Mouse (Mus musculus) erythroid progenitor cell, adult 5-6 weeks (primary cell): ENCODE data around the gene Dnali1. TPM values are rescaled to one million over a fixed set of nuclear protein-coding genes. Genes with fewer than 3 reads are reported as not detected.

Experiments used
- ATAC-seq: replicated peaks from 2 replicates; pipeline ENCODE4 v1.8.0; 2016; ENCODE audit warnings: moderate number of reproducible peaks, mild to moderate bottlenecking, moderate TSS enrichment, inconsistent platforms; ENCODE audit not compliant: poor library complexity, low FRiP score, severe bottlenecking
- total RNA-seq, 2 experiments: library from RNA; stranded (forward) in 1 of 2; stranded (reverse) in 1 of 2; fragments of 150-400 nt in 1 of 2; fragments of 186-747, 209-891 nt in 1 of 2; gene quantifications; 2 replicates each; pipeline versions ENCODE4 v1.2.3 to v1.2.4; 2015 to 2017; ENCODE audit warnings: low replicate concordance in 2 of 2

The Dnali1 gene
- total RNA-seq, 2 experiments from 2014 or later, result not detected

GRCm38 (mm10) chr4:125044454-125044853 is 21.0 kb downstream of the Dnali1 start:
- ATAC-seq, result no peak

GRCm38 (mm10) chr4:125034341-125034740 is 31.2 kb downstream of the Dnali1 start:
- ATAC-seq, result no peak

GRCm38 (mm10) chr4:125029891-125030614 is 35.5 kb downstream of the Dnali1 start:
- peak; percentile 100 for ATAC-seq

- no peak for ATAC-seq
Measured at GRCm38 (mm10) chr4:125020780-125021538, 44.5 kb downstream of the Dnali1 start.

GRCm38 (mm10) chr4:125017431-125017830 is 48.1 kb downstream of the Dnali1 start:
- ATAC-seq, result no peak

DNA sequence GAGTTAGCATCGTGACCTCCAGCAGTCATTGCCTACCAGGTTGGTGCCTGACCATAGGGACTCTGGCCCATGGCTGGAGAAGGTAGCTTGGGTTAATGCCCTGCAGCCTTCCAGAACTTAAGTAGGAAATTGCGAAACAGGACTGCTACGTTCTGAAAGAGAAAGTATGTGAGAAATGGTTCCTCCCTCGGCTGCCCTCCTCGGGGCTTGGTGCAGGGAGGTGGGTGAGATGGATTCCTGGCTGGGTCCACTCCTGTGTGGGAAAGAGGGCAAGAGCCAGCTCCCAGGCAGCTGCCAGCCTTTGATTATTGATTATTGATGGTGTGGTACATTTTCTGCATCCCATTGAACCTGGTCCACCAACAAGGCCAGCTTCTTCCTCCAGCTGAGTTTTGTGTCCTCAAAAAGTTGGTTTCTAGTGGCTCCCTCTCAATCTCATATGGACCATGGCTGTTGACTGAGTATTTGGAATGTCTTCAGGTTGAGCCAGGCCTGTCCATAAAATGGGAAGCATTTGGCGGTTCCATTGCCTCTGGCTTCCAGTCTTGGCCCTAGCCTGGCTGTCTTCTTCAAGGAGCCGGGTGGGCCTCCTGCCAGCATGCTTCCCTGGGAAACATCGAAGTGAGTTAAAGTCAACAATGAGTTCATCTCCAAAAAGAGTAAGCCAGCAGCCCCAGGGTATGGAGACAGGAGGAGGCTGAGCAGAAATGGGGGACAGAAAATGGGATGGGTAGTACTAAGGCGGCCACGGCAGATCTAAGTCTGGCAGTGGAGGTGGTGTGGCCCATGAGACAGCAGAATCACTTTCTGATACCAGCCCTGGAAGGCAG is 49.5 kb downstream of the Dnali1 start, which contains the start of gene Gnl2:
Gnl2 (plus strand) TSS at position 780 of the 830 bp plus-strand sequence.
- no peak for ATAC-seq

- ATAC-seq, result no peak
Measured at GRCm38 (mm10) chr4:125008712-125009111, 56.8 kb downstream of the Dnali1 start.

GRCm38 (mm10) chr4:125008220-125008619 is 57.3 kb downstream of the Dnali1 start:
- ATAC-seq, result no peak

DNA sequence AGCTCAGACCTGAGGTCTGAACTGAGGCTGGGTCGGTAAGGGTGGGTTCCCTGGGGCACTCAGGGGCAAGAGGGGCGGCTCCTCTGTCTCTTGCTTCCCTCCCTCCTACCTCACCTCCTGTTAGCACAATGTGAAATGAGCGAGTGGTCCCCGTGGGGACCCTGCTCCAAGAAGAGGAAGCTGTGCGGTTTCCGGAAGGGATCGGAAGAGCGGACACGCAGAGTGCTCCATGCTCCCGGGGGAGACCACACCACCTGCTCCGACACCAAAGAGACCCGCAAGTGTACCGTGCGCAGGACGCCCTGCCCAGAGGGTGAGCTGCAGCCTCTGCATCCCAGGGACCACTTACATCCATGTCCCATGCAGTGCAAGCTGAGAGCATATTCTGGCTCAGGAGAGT is 58.0 kb downstream of the Dnali1 start:
- ATAC-seq, result no peak

Other genes with a start within 250 kb of the Dnali1 start
- gene Yrdc, start 215.0 kb downstream of the Dnali1 start, total RNA-seq (2015; ENCODE audit: low replicate concordance), result 4.2 and 46.1 TPM in 2 replicates
- 13.9 and 19.4 TPM in 2 replicates for gene Yrdc, start 215.0 kb downstream of the Dnali1 start, total RNA-seq (2017; ENCODE audit: low replicate concordance)
- 2.9 and 4.2 TPM in 2 replicates for gene 1110065P20Rik, start 214.5 kb downstream of the Dnali1 start, total RNA-seq (2015; ENCODE audit: low replicate concordance)
- 1.2 TPM in 1 of 2 replicates, not detected in the other for gene 1110065P20Rik, start 214.5 kb downstream of the Dnali1 start, total RNA-seq (2017; ENCODE audit: low replicate concordance)
- not detected in 2 replicates for gene Maneal, start 203.5 kb downstream of the Dnali1 start, total RNA-seq (2015; ENCODE audit: low replicate concordance)
- gene Maneal, start 203.5 kb downstream of the Dnali1 start, total RNA-seq (2017; ENCODE audit: low replicate concordance), result not detected in 2 replicates
- not detected in 2 replicates for gene Epha10, start 184.8 kb downstream of the Dnali1 start, total RNA-seq (2015; ENCODE audit: low replicate concordance)
- 0.13 TPM in 1 of 2 replicates, not detected in the other for gene Epha10, start 184.8 kb downstream of the Dnali1 start, total RNA-seq (2017; ENCODE audit: low replicate concordance)
- gene 9930104L06Rik, start 128.7 kb downstream of the Dnali1 start, total RNA-seq (2015; ENCODE audit: low replicate concordance), result 1.7 and 4.0 TPM in 2 replicates
- gene 9930104L06Rik, start 128.7 kb downstream of the Dnali1 start, total RNA-seq (2017; ENCODE audit: low replicate concordance), result 12.2 and 15.8 TPM in 2 replicates
- 272 and 278 TPM in 2 replicates for gene Cdca8, start 126.4 kb downstream of the Dnali1 start, total RNA-seq (2015; ENCODE audit: low replicate concordance)
- 294 and 381 TPM in 2 replicates for gene Cdca8, start 126.4 kb downstream of the Dnali1 start, total RNA-seq (2017; ENCODE audit: low replicate concordance)
- gene Rspo1, start 79.3 kb downstream of the Dnali1 start, total RNA-seq (2015; ENCODE audit: low replicate concordance), result 0.72 TPM in 1 of 2 replicates, not detected in the other
- not detected in 2 replicates for gene Rspo1, start 79.3 kb downstream of the Dnali1 start, total RNA-seq (2017; ENCODE audit: low replicate concordance)
- 12.3 and 25.6 TPM in 2 replicates for gene Gnl2, start 49.1 kb downstream of the Dnali1 start, total RNA-seq (2015; ENCODE audit: low replicate concordance)
- gene Gnl2, start 49.1 kb downstream of the Dnali1 start, total RNA-seq (2017; ENCODE audit: low replicate concordance), result 34.7 and 36.3 TPM in 2 replicates
- gene Snip1, start 969 bp upstream of the Dnali1 start, total RNA-seq (2015; ENCODE audit: low replicate concordance), result 14.8 and 36.5 TPM in 2 replicates
- 19.6 and 21.6 TPM in 2 replicates for gene Snip1, start 969 bp upstream of the Dnali1 start, total RNA-seq (2017; ENCODE audit: low replicate concordance)
- gene Meaf6, start 19.4 kb upstream of the Dnali1 start, total RNA-seq (2015; ENCODE audit: low replicate concordance), result 27.0 and 66.7 TPM in 2 replicates
- 25.7 and 37.1 TPM in 2 replicates for gene Meaf6, start 19.4 kb upstream of the Dnali1 start, total RNA-seq (2017; ENCODE audit: low replicate concordance)
- gene Zc3h12a, start 62.1 kb upstream of the Dnali1 start, total RNA-seq (2015; ENCODE audit: low replicate concordance), result 0.42 and 2.5 TPM in 2 replicates
- 0.45 TPM in 1 of 2 replicates, not detected in the other for gene Zc3h12a, start 62.1 kb upstream of the Dnali1 start, total RNA-seq (2017; ENCODE audit: low replicate concordance)